Mouse (Mus musculus) megakaryocyte-erythroid progenitor cell, adult 5-6 weeks (primary cell): ENCODE data around the gene Cdkn2aip. TPM values are rescaled to one million over a fixed set of nuclear protein-coding genes. Genes with fewer than 3 reads are reported as not detected.

Source experiments
- ATAC-seq: replicated peaks from 2 replicates; pipeline ENCODE4 v1.8.0; 2016; ENCODE audit warnings: mild to moderate bottlenecking, inconsistent platforms; ENCODE audit not compliant: severe bottlenecking, poor library complexity, low FRiP score, low TSS enrichment
- total RNA-seq, 2 experiments: library from RNA; stranded (forward) in 1 of 2; stranded (reverse) in 1 of 2; fragments of 200-1000, 215-1000 nt in 1 of 2; fragments of >200 nt in 1 of 2; fragmentation: Nextera tagmentation in 1 of 2; gene quantifications; 2 replicates each; pipeline ENCODE4 v1.2.3; 2014 to 2017

Gene Cdkn2aip
- total RNA-seq, 2 experiments from 2014 or later = 12.6 to 25.0 TPM

GRCm38 (mm10) chr8:47663201-47663600 lies 50.5 kb downstream of the Cdkn2aip start:
- no peak for ATAC-seq

- ATAC-seq = no peak
Measured at GRCm38 (mm10) chr8:47662716-47663115, 51.0 kb downstream of the Cdkn2aip start.

GRCm38 (mm10) chr8:47660394-47660793 lies 53.3 kb downstream of the Cdkn2aip start:
- no peak for ATAC-seq

GRCm38 (mm10) chr8:47659463-47659862 lies 54.3 kb downstream of the Cdkn2aip start:
- ATAC-seq = no peak

Other genes with a start within 250 kb of the Cdkn2aip start
- gene Trappc11, start 180.5 kb downstream of the Cdkn2aip start, total RNA-seq (2014; fragmentation: Nextera tagmentation) = 23.8 and 34.0 TPM in 2 replicates
- 33.0 and 42.8 TPM in 2 replicates for gene Trappc11, start 180.5 kb downstream of the Cdkn2aip start, total RNA-seq (2017)
- 39.0 and 57.0 TPM in 2 replicates for gene Rwdd4a, start 180.3 kb downstream of the Cdkn2aip start, total RNA-seq (2014; fragmentation: Nextera tagmentation)
- 29.7 and 52.0 TPM in 2 replicates for gene Rwdd4a, start 180.3 kb downstream of the Cdkn2aip start, total RNA-seq (2017)
- gene Ing2, start 38.4 kb downstream of the Cdkn2aip start, total RNA-seq (2014; fragmentation: Nextera tagmentation) = 30.6 and 54.4 TPM in 2 replicates
- gene Ing2, start 38.4 kb downstream of the Cdkn2aip start, total RNA-seq (2017) = 14.6 and 58.2 TPM in 2 replicates
- not detected in 2 replicates for gene Cldn24, start 108.2 kb upstream of the Cdkn2aip start, total RNA-seq (2014; fragmentation: Nextera tagmentation)
- gene Cldn24, start 108.2 kb upstream of the Cdkn2aip start, total RNA-seq (2017) = not detected in 2 replicates
- not detected in 2 replicates for gene Cldn22, start 110.5 kb upstream of the Cdkn2aip start, total RNA-seq (2014; fragmentation: Nextera tagmentation)
- not detected in 2 replicates for gene Cldn22, start 110.5 kb upstream of the Cdkn2aip start, total RNA-seq (2017)